Mouse (Mus musculus): ENCODE measurements around the gene Ugt1a1. TPM values are rescaled to one million over a fixed set of nuclear protein-coding genes. Genes with fewer than 3 reads are reported as not detected.
A peak's percentile ranks its signal among the peaks of the same experiment; 100 is the strongest.

The Ugt1a1 gene
- polyA plus RNA-seq, 1 experiment from 2014 or later = not detected

GRCm38 (mm10) chr1:88240579-88240978 is 28.8 kb downstream of the Ugt1a1 start:
- WGBS = 74% methylated on average over 4 of the region's 4 CpGs
- Histone ChIP-seq H3K27ac (replicated peaks) (no peak overlapping the region), H3K9ac (replicated peaks) (no peak overlapping the region), H3K27me3 (no peaks in the 10 kb centered on the region), H3K9me3 (peaks cover 95% of the 10 kb centered on the region), H3K4me2 (replicated peaks) (no peak overlapping the region), H3K36me3 (no peaks in the 10 kb centered on the region), H3K4me3 (no peak overlapping the region), H3K4me1 (no peaks in the 10 kb centered on the region)
- ATAC-seq (ENCODE audit: low FRiP score, low read depth) = peak; percentile 10; the same call in 1 of the 2 replicates

- no peak for ATAC-seq (ENCODE audit: low FRiP score, low read depth)
- H3K4me3 ChIP-seq = no peak overlapping the region
- no peaks in the 10 kb centered on the region for H3K27me3 ChIP-seq
- no peaks in the 10 kb centered on the region for H3K4me1 ChIP-seq
- no peak overlapping the region for H3K9ac ChIP-seq (replicated peaks)
- no peak overlapping the region for H3K4me2 ChIP-seq (replicated peaks)
- no peaks in the 10 kb centered on the region for H3K36me3 ChIP-seq
- peaks cover 97% of the 10 kb centered on the region for H3K9me3 ChIP-seq
- 64% methylated on average over 5 of the region's 5 CpGs for WGBS
- no peak overlapping the region for H3K27ac ChIP-seq (replicated peaks)
Measured at GRCm38 (mm10) chr1:88243861-88244260, 32.1 kb downstream of the Ugt1a1 start.

DNA sequence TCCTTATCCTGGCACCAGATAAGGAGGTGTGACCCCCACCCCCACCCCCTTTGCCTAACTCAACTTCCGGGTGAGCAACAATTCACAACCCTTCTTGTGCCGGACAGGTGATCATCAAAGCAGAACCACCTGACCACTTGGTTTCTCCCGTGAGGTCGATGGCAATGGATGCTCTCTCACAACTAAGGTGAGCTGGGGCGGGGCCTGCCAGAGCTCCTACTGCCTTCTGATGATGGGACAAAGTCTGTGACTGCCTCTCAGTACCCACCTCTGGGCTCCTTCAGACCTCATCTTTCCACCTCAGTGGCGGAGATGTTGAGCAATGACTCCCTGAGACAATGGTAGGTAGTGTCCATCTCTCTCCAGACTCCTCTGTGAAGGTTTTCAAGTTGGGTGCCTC is 34.1 kb downstream of the Ugt1a1 start:
- H3K9ac ChIP-seq (replicated peaks) = no peak overlapping the region
- H3K4me1 ChIP-seq = no peaks in the 10 kb centered on the region
- no peaks in the 10 kb centered on the region for H3K27me3 ChIP-seq
- H3K4me2 ChIP-seq (replicated peaks) = no peak overlapping the region
- no peak overlapping the region for H3K4me3 ChIP-seq
- peaks cover 97% of the 10 kb centered on the region for H3K9me3 ChIP-seq
- no peak for ATAC-seq (ENCODE audit: low FRiP score, low read depth)
- WGBS = 76% methylated on average over 6 of the region's 6 CpGs
- no peaks in the 10 kb centered on the region for H3K36me3 ChIP-seq
- no peak overlapping the region for H3K27ac ChIP-seq (replicated peaks)

- no peak for ATAC-seq (ENCODE audit: low FRiP score, low read depth)
- H3K36me3 ChIP-seq = no peaks in the 10 kb centered on the region
- H3K9ac ChIP-seq (replicated peaks) = no peak overlapping the region
- H3K9me3 ChIP-seq = peaks cover 97% of the 10 kb centered on the region
- H3K4me1 ChIP-seq = no peaks in the 10 kb centered on the region
- no peak overlapping the region for H3K4me3 ChIP-seq
- WGBS = 46% methylated on average over 6 of the region's 6 CpGs
- no peak overlapping the region for H3K27ac ChIP-seq (replicated peaks)
- no peak overlapping the region for H3K4me2 ChIP-seq (replicated peaks)
- no peaks in the 10 kb centered on the region for H3K27me3 ChIP-seq
Measured at GRCm38 (mm10) chr1:88246386-88246785, 34.6 kb downstream of the Ugt1a1 start.

DNA sequence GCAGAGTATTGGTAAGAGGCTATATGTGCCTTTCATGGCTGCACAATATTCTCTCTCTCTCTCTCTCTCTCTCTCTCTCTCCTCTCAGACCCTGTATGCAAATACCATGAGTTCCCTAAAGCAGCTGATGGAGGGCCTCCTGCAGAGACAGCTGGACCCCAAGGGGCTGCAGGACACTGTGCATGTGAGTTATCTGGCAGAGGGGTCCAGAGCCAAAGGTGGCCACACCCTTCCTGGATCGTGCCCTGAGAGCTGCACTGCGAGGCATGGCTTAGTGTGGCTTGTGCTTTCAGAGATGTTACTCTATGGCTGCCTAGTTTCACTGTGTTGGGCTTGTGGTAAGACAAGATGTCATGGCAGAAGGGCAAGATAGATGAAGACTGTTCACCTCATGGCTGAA is 35.9 kb downstream of the Ugt1a1 start:
- H3K27me3 ChIP-seq = no peaks in the 10 kb centered on the region
- H3K9ac ChIP-seq (replicated peaks) = no peak overlapping the region
- no peak overlapping the region for H3K27ac ChIP-seq (replicated peaks)
- no peaks in the 10 kb centered on the region for H3K4me1 ChIP-seq
- no peak overlapping the region for H3K4me3 ChIP-seq
- H3K4me2 ChIP-seq (replicated peaks) = no peak overlapping the region
- ATAC-seq (ENCODE audit: low FRiP score, low read depth) = no peak
- WGBS = 55% methylated on average over 2 of the region's 2 CpGs
- H3K9me3 ChIP-seq = peaks cover 96% of the 10 kb centered on the region
- no peaks in the 10 kb centered on the region for H3K36me3 ChIP-seq

DNA sequence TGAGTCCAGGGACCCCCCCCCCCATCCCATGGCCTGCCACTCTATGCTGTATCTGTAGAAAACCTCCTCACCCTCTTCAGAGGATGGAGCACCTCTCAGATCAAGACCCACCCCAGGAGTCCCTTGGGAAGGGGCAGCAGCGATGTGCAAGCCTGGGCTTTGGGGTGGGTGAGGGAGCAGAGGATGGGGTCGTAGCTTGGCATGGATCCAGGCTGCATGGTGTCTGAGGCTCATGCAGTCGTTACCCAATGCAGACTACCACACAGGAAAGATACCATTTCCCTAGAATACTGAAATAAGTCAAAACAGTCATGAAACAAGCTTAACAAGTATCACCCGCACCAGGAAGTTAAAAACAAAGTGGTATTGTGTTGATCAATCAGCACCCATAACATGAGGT is 36.9 kb downstream of the Ugt1a1 start:
- 70% methylated on average over 4 of the region's 4 CpGs for WGBS
- ATAC-seq (ENCODE audit: low FRiP score, low read depth) = no peak
- Histone ChIP-seq H3K27me3 (no peaks in the 10 kb centered on the region), H3K36me3 (no peaks in the 10 kb centered on the region), H3K9ac (replicated peaks) (no peak overlapping the region), H3K4me3 (no peak overlapping the region), H3K4me1 (no peaks in the 10 kb centered on the region), H3K4me2 (replicated peaks) (no peak overlapping the region), H3K27ac (replicated peaks) (no peak overlapping the region), H3K9me3 (peaks cover 96% of the 10 kb centered on the region)

- H3K36me3 ChIP-seq = no peaks in the 10 kb centered on the region
- no peak overlapping the region for H3K4me2 ChIP-seq (replicated peaks)
- H3K27me3 ChIP-seq = no peaks in the 10 kb centered on the region
- no peaks in the 10 kb centered on the region for H3K4me1 ChIP-seq
- ATAC-seq (ENCODE audit: low FRiP score, low read depth) = no peak
- no peak overlapping the region for H3K27ac ChIP-seq (replicated peaks)
- 77% methylated on average over 7 of the region's 7 CpGs for WGBS
- peaks cover 96% of the 10 kb centered on the region for H3K9me3 ChIP-seq
- H3K9ac ChIP-seq (replicated peaks) = no peak overlapping the region
- no peak overlapping the region for H3K4me3 ChIP-seq
Measured at GRCm38 (mm10) chr1:88249596-88249995, 37.8 kb downstream of the Ugt1a1 start.

DNA sequence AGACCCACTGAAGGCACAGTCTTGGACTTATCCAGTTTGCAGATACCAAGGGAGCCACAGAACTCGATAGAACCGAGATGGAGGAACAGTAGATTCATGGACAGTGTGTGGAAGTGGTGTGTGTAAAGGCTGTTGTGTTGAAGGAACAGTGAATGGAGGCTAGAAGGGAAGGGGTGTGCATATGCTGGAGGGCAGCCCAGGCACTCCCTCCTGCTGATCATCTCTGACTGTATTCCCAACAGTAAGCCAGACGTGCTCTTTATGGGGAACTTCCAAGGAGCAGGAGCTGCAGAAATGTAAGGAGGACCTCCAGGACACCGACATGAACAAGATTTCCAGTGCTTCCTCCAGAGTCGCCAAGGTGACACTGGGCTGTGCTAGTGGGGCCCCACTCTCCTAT is 38.3 kb downstream of the Ugt1a1 start:
- Histone ChIP-seq H3K4me1 (no peaks in the 10 kb centered on the region), H3K27me3 (no peaks in the 10 kb centered on the region), H3K4me3 (no peak overlapping the region), H3K9ac (replicated peaks) (no peak overlapping the region), H3K4me2 (replicated peaks) (no peak overlapping the region), H3K27ac (replicated peaks) (no peak overlapping the region), H3K36me3 (no peaks in the 10 kb centered on the region), H3K9me3 (peaks cover 96% of the 10 kb centered on the region)
- 0 out of 2 replicates have a peak, but pooled peaks have one; percentile 3 for ATAC-seq (ENCODE audit: low FRiP score, low read depth)
- WGBS = 79% methylated on average over 5 of the region's 5 CpGs

DNA sequence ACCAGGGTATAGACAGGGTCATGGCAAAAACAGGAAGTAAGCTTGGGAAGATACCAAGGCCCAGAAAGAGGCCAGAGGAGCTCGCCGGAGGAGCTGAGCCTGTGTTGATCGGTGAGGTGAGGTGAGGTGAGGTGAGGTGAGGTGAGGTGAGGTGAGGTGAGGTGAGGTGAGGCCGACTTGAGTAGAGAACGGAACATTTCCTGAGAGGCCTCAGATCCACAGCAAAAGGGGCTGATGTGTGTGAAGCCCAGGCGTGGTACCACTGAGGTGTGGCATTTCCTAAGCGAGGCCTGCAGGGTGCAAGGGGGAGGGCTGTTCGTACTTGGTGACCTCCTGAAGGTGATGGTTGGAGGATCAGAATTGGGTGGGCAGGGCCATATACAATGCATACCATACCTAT is 41.3 kb downstream of the Ugt1a1 start:
- no peak overlapping the region for H3K4me3 ChIP-seq
- no peak overlapping the region for H3K9ac ChIP-seq (replicated peaks)
- 74% methylated on average over 8 of the region's 8 CpGs for whole genome bisulfite sequencing
- H3K27ac ChIP-seq (replicated peaks) = no peak overlapping the region
- no peak for ATAC-seq (ENCODE audit: low FRiP score, low read depth)
- H3K27me3 ChIP-seq = no peaks in the 10 kb centered on the region
- H3K4me1 ChIP-seq = no peaks in the 10 kb centered on the region
- H3K36me3 ChIP-seq = no peaks in the 10 kb centered on the region
- H3K9me3 ChIP-seq = peaks cover 97% of the 10 kb centered on the region
- no peak overlapping the region for H3K4me2 ChIP-seq (replicated peaks)

DNA sequence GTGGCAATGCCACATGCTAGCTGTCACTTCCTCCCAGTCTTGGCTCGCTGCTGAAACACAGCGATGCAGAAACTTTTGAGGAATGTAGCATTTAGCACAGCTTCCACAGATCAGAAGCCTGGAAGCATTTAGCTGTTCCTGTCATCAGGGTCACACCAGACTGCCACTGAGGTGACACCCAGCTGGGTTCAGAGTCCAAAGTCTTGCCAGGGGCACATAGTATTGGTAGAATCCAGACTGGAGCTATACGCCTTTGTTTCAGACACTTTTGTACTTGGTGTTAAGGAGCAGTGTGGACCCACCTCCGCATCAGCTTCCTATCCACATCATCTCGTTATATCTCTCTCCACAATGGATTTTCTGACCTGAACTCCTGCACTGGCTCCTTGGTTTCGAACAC is 41.8 kb downstream of the Ugt1a1 start:
- ATAC-seq (ENCODE audit: low FRiP score, low read depth) = no peak
- H3K4me2 ChIP-seq (replicated peaks) = no peak overlapping the region
- no peaks in the 10 kb centered on the region for H3K27me3 ChIP-seq
- no peaks in the 10 kb centered on the region for H3K36me3 ChIP-seq
- no peak overlapping the region for H3K4me3 ChIP-seq
- WGBS = 74% methylated on average over 6 of the region's 6 CpGs
- H3K9me3 ChIP-seq = peaks cover 97% of the 10 kb centered on the region
- no peak overlapping the region for H3K9ac ChIP-seq (replicated peaks)
- no peak overlapping the region for H3K27ac ChIP-seq (replicated peaks)
- H3K4me1 ChIP-seq = no peaks in the 10 kb centered on the region

GRCm38 (mm10) chr1:88254793-88255465 is 43.2 kb downstream of the Ugt1a1 start:
- Histone ChIP-seq H3K4me1 (no peaks in the 10 kb centered on the region), H3K27me3 (no peaks in the 10 kb centered on the region), H3K9me3 (peaks cover 90% of the 10 kb centered on the region), H3K9ac (replicated peaks) (no peak overlapping the region), H3K4me3 (no peak overlapping the region), H3K36me3 (peaks cover 6% of the 10 kb centered on the region), H3K27ac (replicated peaks) (no peak overlapping the region), H3K4me2 (replicated peaks) (no peak overlapping the region)
- no peak for ATAC-seq (ENCODE audit: low FRiP score, low read depth)
- WGBS = 88% methylated on average over 12 of the region's 12 CpGs

DNA sequence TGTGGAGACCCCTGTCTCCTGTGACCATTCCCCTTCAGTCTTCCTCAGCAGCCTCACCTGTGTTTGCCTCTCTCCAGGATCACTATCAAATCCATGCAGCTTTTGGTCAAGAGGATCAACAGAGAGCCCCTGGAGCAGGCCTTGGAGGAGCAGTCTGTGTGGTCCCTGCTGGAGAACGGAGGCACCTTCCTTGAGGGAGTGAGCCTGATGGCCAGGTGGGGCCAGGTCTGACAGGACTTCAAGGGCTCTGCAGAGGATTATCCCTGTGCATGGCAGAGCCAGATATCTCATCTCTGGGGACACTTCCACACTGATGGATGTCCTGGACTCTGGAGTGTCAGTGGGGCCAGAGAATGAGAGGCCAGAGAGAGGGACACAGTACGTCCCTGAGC is 43.7 kb downstream of the Ugt1a1 start:
- WGBS = 54% methylated on average over 2 of the region's 2 CpGs
- no peak for ATAC-seq (ENCODE audit: low FRiP score, low read depth)

More for the DNA sequence above, 43.7 kb downstream of the Ugt1a1 start:
- no peak overlapping the region for H3K4me3 ChIP-seq
- peaks cover 88% of the 10 kb centered on the region for H3K9me3 ChIP-seq
- no peaks in the 10 kb centered on the region for H3K27me3 ChIP-seq
- H3K4me1 ChIP-seq = no peaks in the 10 kb centered on the region
- H3K36me3 ChIP-seq = peaks cover 10% of the 10 kb centered on the region
- H3K9ac ChIP-seq (replicated peaks) = no peak overlapping the region
- no peak overlapping the region for H3K27ac ChIP-seq (replicated peaks)
- no peak overlapping the region for H3K4me2 ChIP-seq (replicated peaks)
